11 mouse cellular contexts compared by ENCODE assay signal in the genomic region with DNA sequence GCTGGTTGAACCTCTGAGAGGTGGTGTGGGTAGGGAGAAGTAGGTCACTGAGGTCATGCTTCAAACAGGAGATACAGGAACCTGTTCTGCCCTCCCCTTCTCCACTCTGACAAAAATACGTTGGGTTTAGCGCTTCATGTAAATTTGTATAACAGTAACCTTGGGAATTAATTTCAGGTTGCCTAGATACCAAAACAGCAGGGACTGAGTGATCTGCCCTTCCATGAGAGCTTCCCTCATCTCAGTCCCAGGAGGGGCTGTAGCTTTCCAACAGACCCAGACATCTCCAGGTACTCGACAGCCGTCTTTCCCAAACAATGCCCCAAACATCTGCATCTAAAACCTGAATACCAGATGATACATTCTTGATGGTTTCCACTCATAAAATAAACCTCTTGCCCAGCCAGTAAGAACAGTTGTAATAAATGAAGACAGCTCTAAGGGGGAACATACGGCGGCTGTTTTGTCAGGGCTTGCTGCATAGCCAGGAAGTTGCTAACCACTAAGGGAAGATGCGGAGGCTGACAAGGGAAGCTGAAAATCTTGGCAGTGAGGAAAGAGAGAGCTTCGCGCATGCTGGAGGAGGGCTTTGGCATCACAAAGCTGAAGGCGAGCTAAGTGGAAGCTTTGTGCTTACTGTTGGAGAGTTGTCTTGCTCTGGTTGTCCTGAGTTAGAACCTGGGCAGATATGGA.
DNase-seq lines count a peak whose midpoint lies in the region; ATAC-seq and TF ChIP-seq lines count a peak whose summit lies in the region.
"Had no signal": no experiment of that assay in that cellular context is flagged by ENCODE, and none has a peak within 500 bp of the region (broad histone marks: within the 10 kb centered on the region; RNA-seq: fewer than 3 reads in every experiment).

No protein-coding gene starts in this region.

- no peak for TF ChIP-seq CTCF in kidney, adult 2 months (conservative IDR thresholded peaks at IDR 0.05; ENCODE audit: insufficient read depth, insufficient read length, low read depth, low read length)
- TF ChIP-seq CTCF in forebrain, postnatal 0 days (IDR thresholded peaks at IDR 0.05; ENCODE audit: low read depth): no peak

- no peaks in the 10 kb centered on the region for H3K9me3 ChIP-seq in forebrain, postnatal 0 days (ENCODE audit: low read length)
- no peaks in the 10 kb centered on the region for H3K9me3 ChIP-seq in liver, embryonic 12.5 days (replicated peaks)

- 0 out of 2 replicates have a peak overlapping the region, but pooled peaks have one; percentile 3 for H3K9ac ChIP-seq in forebrain, postnatal 0 days
- no peak overlapping the region for H3K9ac ChIP-seq in liver, embryonic 12.5 days

- no peaks in the 10 kb centered on the region for H3K27me3 ChIP-seq in kidney, adult 2 months (replicated peaks; ENCODE audit: control insufficient read depth, insufficient read depth, low read length)
- no peaks in the 10 kb centered on the region for H3K27me3 ChIP-seq in forebrain, postnatal 0 days (ENCODE audit: insufficient read depth, low read length)
- no peaks in the 10 kb centered on the region for H3K27me3 ChIP-seq in liver, embryonic 12.5 days (replicated peaks)

- no peak overlapping the region for H3K4me3 ChIP-seq in kidney, adult 2 months (ENCODE audit: insufficient read depth, low read depth, low read length)
- H3K4me3 ChIP-seq in forebrain, postnatal 0 days (ENCODE audit: low read depth, low read length): no peak overlapping the region
- H3K4me3 ChIP-seq in liver, embryonic 12.5 days: no peak overlapping the region

- H3K4me2 ChIP-seq in forebrain, postnatal 0 days (ENCODE audit: low read depth): no peak overlapping the region
- no peak overlapping the region for H3K4me2 ChIP-seq in liver, embryonic 12.5 days

- no peak for TF ChIP-seq POLR2A in kidney, adult 2 months (IDR thresholded peaks at IDR 0.05; ENCODE audit: low read depth, low read length)

- H3K36me3 ChIP-seq in kidney, adult 2 months (ENCODE audit: control insufficient read depth, insufficient read depth, low read length): no peaks in the 10 kb centered on the region
- H3K36me3 ChIP-seq in forebrain, postnatal 0 days (ENCODE audit: insufficient read depth): no peaks in the 10 kb centered on the region
- no peaks in the 10 kb centered on the region for H3K36me3 ChIP-seq in liver, embryonic 12.5 days

- DNase-seq in kidney, postnatal 10 days: peak; percentile 39
- DNase-seq in kidney, adult 2 months: no peak
- peak; percentile 76 for DNase-seq in forebrain, postnatal 0 days
- DNase-seq in heart, postnatal 4 days: peak; percentile 32
- DNase-seq in urinary bladder, postnatal 36 days (ENCODE audit: low spot score in 2 of 2): no peak
- DNase-seq: kidney, adult 18-20 months; thymus, postnatal 36 days had no signal

- H3K4me1 ChIP-seq in kidney, adult 2 months (ENCODE audit: control insufficient read depth, insufficient read depth, low read length): no peaks in the 10 kb centered on the region
- peaks cover 12% of the 10 kb centered on the region for H3K4me1 ChIP-seq in forebrain, postnatal 0 days (ENCODE audit: insufficient read depth)
- no peaks in the 10 kb centered on the region for H3K4me1 ChIP-seq in liver, embryonic 12.5 days

- peak; percentile 88 for ATAC-seq in forebrain, postnatal 0 days
- ATAC-seq in megakaryocyte progenitor cell, adult 5-6 weeks (replicated peaks; ENCODE audit: poor library complexity): peak; percentile 76
- no peak for ATAC-seq in liver, embryonic 12.5 days
- ATAC-seq: lung, postnatal 0 days; Patski had no signal

- no peak overlapping the region for H3K27ac ChIP-seq in kidney, adult 2 months (ENCODE audit: insufficient read depth, low read depth, low read length)
- peak overlapping the region; percentile 67 for H3K27ac ChIP-seq in forebrain, postnatal 0 days (ENCODE audit: low read depth, low read length)
- H3K27ac ChIP-seq in liver, embryonic 12.5 days: no peak overlapping the region

- 69% methylated on average over 10 of the region's 10 CpGs for WGBS in kidney, adult 2 months
- WGBS in forebrain, postnatal 0 days: 57% methylated on average over 10 of the region's 10 CpGs
- WGBS in liver, embryonic 12.5 days (ENCODE audit: insufficient replicate concordance): 29% methylated on average over 10 of the region's 10 CpGs

Comparison
In these comparisons a context has a peak if more than half of its experiments do, and no peak if none do; other contexts are left out.
1. DNase-seq: peak in kidney, postnatal 10 days (single experiment), forebrain, postnatal 0 days (single experiment) and heart, postnatal 4 days (single experiment); none in kidney, adult 2 months (single experiment) and urinary bladder, postnatal 36 days (0 of 2).